Mouse (Mus musculus) cortical plate, adult 2 months (tissue): ENCODE results near the gene Abce1. TPM values are rescaled to one million over a fixed set of nuclear protein-coding genes. Genes with fewer than 3 reads are reported as not detected.

Experiments used
- H3K27ac ChIP-seq: fragments of 200-500 bp; 2 replicates; pipeline ENCODE4 v1.5.1; 2012; ENCODE audit warnings: low read length, control low read depth, inconsistent platforms; ENCODE audit not compliant: insufficient read depth
- H3K4me1 ChIP-seq: fragments of 200-500 bp; 2 replicates; pipeline ENCODE4 v1.6.1; 2011; ENCODE audit warnings: low read length; ENCODE audit not compliant: control insufficient read depth, insufficient read depth
- H3K4me3 ChIP-seq: fragments of 200-500 bp; 2 replicates; pipeline ENCODE4 v1.5.1; 2011; ENCODE audit warnings: mild to moderate bottlenecking, low read length, control low read depth; ENCODE audit not compliant: insufficient read depth
- CTCF ChIP-seq: fragments of 200-500 bp; IDR thresholded peaks from 2 replicates; pipeline ENCODE4 v1.5.1; 2011; ENCODE audit warnings: mild to moderate bottlenecking, control low read depth, low read length; ENCODE audit not compliant: insufficient read depth; ENCODE audit errors: extremely low read depth
- POLR2A ChIP-seq: fragments of 200-500 bp; IDR thresholded peaks from 2 replicates; pipeline ENCODE4 v1.6.1; 2011; ENCODE audit warnings: mild to moderate bottlenecking, low read length, control low read depth; ENCODE audit not compliant: insufficient read depth; ENCODE audit errors: extremely low read depth
- polyA plus RNA-seq: library from polyadenylated mRNA; depleted of rRNA; stranded (reverse); fragments of >200 nt; gene quantifications from 2 replicates; pipeline ENCODE4 v1.2.3, GENCODE M21; 2012; rRNA removed

Gene Abce1
- polyA plus RNA-seq: 44.1 and 45.8 TPM in 2 replicates

GRCm38 (mm10) chr8:79711064-79711961 lies at the start of gene Abce1, which contains the start of gene Anapc10:
Gene Abce1, minus strand, starts transcription at chr8:79711740.
Gene Anapc10, plus strand, starts transcription at chr8:79711820.
- TF ChIP-seq POLR2A: peak; percentile 74; the same call in 1 of the 2 replicates
- no peak for TF ChIP-seq CTCF
- Histone ChIP-seq H3K4me1 (no peaks in the 10 kb centered on the region; the same call in 1 of the 2 replicates), H3K4me3 (peak within 1 kb of the TSS; percentile 88), H3K27ac (0 out of 2 replicates have a peak within 1 kb of the TSS, but pooled peaks have one; percentile 47)

GRCm38 (mm10) chr8:79750305-79750704 lies 38.8 kb upstream of the Abce1 start:
- Histone ChIP-seq H3K4me3 (no peak overlapping the region), H3K4me1 (no peaks in the 10 kb centered on the region), H3K27ac (no peak overlapping the region)
- no peak for TF ChIP-seq CTCF
- no peak for TF ChIP-seq POLR2A

GRCm38 (mm10) chr8:79748591-79748990 lies 37.1 kb upstream of the Abce1 start:
- Histone ChIP-seq H3K4me1 (no peaks in the 10 kb centered on the region), H3K4me3 (no peak overlapping the region), H3K27ac (no peak overlapping the region)
- TF ChIP-seq POLR2A (no peak), CTCF (no peak)

GRCm38 (mm10) chr8:79748171-79748570 lies 36.6 kb upstream of the Abce1 start:
- Histone ChIP-seq H3K4me1 (no peaks in the 10 kb centered on the region), H3K27ac (no peak overlapping the region), H3K4me3 (no peak overlapping the region)
- no peak for TF ChIP-seq POLR2A

DNA sequence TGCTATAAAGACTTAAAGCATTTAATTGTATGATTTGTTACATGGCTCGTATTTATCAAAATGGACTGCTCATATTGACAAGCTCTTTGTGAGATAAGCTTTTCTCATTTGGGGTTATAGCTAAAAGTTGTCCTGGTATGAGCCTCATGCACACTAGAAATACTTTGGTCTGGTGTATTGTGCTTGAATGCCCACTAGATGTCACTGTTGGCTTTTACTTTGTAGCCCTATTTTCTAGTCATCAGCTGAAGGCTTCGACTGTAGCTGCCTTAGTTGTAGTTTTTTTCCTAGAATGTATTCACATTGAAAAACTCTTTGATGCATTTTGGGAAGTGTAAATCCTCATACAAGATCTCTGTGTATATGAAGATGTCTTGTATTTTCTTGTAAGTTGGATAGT lies 22.8 kb upstream of the Abce1 start:
- no peaks in the 10 kb centered on the region for H3K4me1 ChIP-seq
- no peak overlapping the region for H3K27ac ChIP-seq
- H3K4me3 ChIP-seq: no peak overlapping the region
- TF ChIP-seq CTCF (peak; percentile 57), POLR2A (no peak)

DNA sequence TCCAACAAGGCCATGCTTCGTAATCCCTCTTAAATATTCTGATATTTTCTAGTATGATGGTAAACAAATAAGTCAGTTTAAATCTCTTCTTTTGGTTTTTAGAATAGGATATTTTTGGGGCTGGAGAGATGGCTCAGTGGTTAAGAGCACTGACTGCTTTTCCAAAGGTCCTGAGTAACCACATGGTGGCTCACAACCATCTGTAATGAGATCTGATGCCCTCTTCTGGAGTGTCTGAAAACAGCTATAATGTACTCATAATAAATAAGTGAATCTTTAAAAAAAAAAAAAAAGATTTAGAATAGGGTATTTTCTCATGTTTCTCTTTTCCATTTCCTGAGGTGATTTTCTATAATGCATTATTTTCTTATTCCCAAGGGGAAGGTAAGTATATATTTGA lies 16.4 kb upstream of the Abce1 start:
- Histone ChIP-seq H3K4me3 (no peak overlapping the region), H3K27ac (no peak overlapping the region), H3K4me1 (no peaks in the 10 kb centered on the region)
- TF ChIP-seq POLR2A: no peak
- TF ChIP-seq CTCF: no peak

- H3K4me3 ChIP-seq: no peak overlapping the region
- no peak overlapping the region for H3K27ac ChIP-seq
- H3K4me1 ChIP-seq: no peaks in the 10 kb centered on the region
- TF ChIP-seq POLR2A (no peak), CTCF (no peak)
Observed at GRCm38 (mm10) chr8:79724589-79724988, 13.0 kb upstream of the Abce1 start.

DNA sequence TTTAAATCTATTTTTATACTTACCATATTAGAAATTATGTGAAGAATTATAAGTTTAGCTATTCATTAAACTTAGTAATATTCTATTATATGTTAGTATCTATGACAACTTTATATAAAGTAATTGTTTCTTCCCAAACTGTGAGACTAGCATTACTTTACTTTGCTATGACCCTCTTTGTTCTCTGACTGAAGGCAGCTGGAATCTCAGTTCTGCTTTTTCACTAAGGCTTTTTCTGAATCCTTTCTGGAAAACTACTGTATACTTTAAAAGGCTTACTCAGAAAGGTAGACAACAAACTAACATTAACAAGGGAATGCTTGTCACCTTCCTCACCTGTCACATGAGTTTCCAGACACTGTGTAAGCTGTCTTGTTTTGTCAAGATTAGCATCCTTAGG lies 11.8 kb upstream of the Abce1 start:
- Histone ChIP-seq H3K27ac (no peak overlapping the region), H3K4me3 (no peak overlapping the region), H3K4me1 (no peaks in the 10 kb centered on the region)
- TF ChIP-seq CTCF (no peak), POLR2A (no peak)

GRCm38 (mm10) chr8:79721537-79721936 lies 10.0 kb upstream of the Abce1 start:
- Histone ChIP-seq H3K4me3 (no peak overlapping the region), H3K4me1 (no peaks in the 10 kb centered on the region), H3K27ac (no peak overlapping the region)
- TF ChIP-seq CTCF: no peak

GRCm38 (mm10) chr8:79712676-79713075 lies 1.1 kb upstream of the Abce1 start:
- H3K4me3 ChIP-seq: no peak overlapping the region; the same call in 1 of the 2 replicates
- TF ChIP-seq CTCF: no peak
- no peak for TF ChIP-seq POLR2A

More at GRCm38 (mm10) chr8:79712676-79713075, 1.1 kb upstream of the Abce1 start:
- no peaks in the 10 kb centered on the region; the same call in 1 of the 2 replicates for H3K4me1 ChIP-seq
- H3K27ac ChIP-seq: no peak overlapping the region
